Mouse (Mus musculus): ENCODE measurements at regions not wholly inside any gene's neighbourhood (a gene's known extent, or its start where the extent isn't known, plus 50 kb on each side); places are given as distances from the start of the nearest gene placed in this dataset.

GRCm38 (mm10) chr15:25295753-25296152, 117.8 kb downstream of the Basp1 start:
- TF ChIP-seq CTCF (IDR thresholded peaks at IDR 0.05; ENCODE audit: extremely low read depth, insufficient read length, insufficient replicate concordance, low read depth, low read length): no peak
- TF ChIP-seq POLR2A (IDR thresholded peaks at IDR 0.05; ENCODE audit: low read depth, low read length): no peak
